Mouse (Mus musculus) lung, embryonic 16.5 days (tissue): ENCODE measurements around the gene Erc2. TPM values are rescaled to one million over a fixed set of nuclear protein-coding genes. Genes with fewer than 3 reads are reported as not detected.

Experiments
- ATAC-seq: fragments of 200-750 bp; cut with Nextera tagmentation; 2 replicates; pipeline ENCODE4 v1.8.0; 2017; ENCODE audit warnings: low read depth, mild to moderate bottlenecking, moderate library complexity
- H3K27ac ChIP-seq: fragments of 300-500 bp; sonication (generic); 2 replicates; pipeline ENCODE4 v1.5.1; 2014; ENCODE audit warnings: mild to moderate bottlenecking, control low read depth, low read length
- H3K27me3 ChIP-seq: fragments of 300-500 bp; sonication (generic); 2 replicates; pipeline ENCODE4 v1.6.1; 2014; ENCODE audit warnings: low read depth, low read length, mixed read lengths; ENCODE audit not compliant: control insufficient read depth, insufficient read depth
- H3K36me3 ChIP-seq: fragments of 300-500 bp; sonication (generic); 2 replicates; pipeline ENCODE4 v1.6.1; 2014; ENCODE audit warnings: low read length; ENCODE audit not compliant: control insufficient read depth, insufficient read depth
- H3K4me1 ChIP-seq: fragments of 300-500 bp; sonication (generic); replicated peaks from 2 replicates; pipeline ENCODE4 v1.6.1; 2014; ENCODE audit warnings: low read length, mixed read lengths; ENCODE audit not compliant: control insufficient read depth, insufficient read depth
- H3K4me2 ChIP-seq: fragments of 300-500 bp; sonication (generic); 2 replicates; pipeline ENCODE4 v1.6.1; 2014; ENCODE audit warnings: low read depth, low read length, control low read depth
- H3K4me3 ChIP-seq: fragments of 300-500 bp; sonication (generic); 2 replicates; pipeline ENCODE4 v1.5.1; 2014; ENCODE audit warnings: mild to moderate bottlenecking, low read length, control low read depth
- H3K9ac ChIP-seq: fragments of 300-500 bp; sonication (generic); 2 replicates; pipeline ENCODE4 v1.6.1; 2014; ENCODE audit warnings: low read length, control low read depth
- H3K9me3 ChIP-seq: fragments of 300-500 bp; sonication (generic); 2 replicates; pipeline ENCODE4 v1.6.1; 2016; ENCODE audit warnings: low read length; ENCODE audit not compliant: control insufficient read depth
- WGBS: fragments of 180-500 bp; shearing (Covaris S2); extraction: QIAGEN DNeasy Blood & Tissue Kit; methylation state at CpG from one replicate; pipeline ENCODE4 v1.1.7; 2014; 5-methylcytosine and 5-hydroxymethylcytosine counted together
- polyA plus RNA-seq: library from polyadenylated mRNA; unstranded; fragments of >200 nt; fragmentation: Nextera tagmentation; extraction: Ambion mirVana; gene quantifications from 2 replicates; pipeline ENCODE4 v1.2.1, GENCODE M21; 2015

The Erc2 gene
- polyA plus RNA-seq, 1 experiment from 2014 or later: 1.5 TPM

- Histone ChIP-seq H3K4me2 (no peak overlapping the region), H3K27ac (no peak overlapping the region), H3K36me3 (no peaks in the 10 kb centered on the region), H3K9me3 (no peaks in the 10 kb centered on the region), H3K4me3 (no peak overlapping the region), H3K9ac (no peak overlapping the region), H3K4me1 (no peaks in the 10 kb centered on the region), H3K27me3 (no peaks in the 10 kb centered on the region)
- WGBS: 59% methylated on average over 1 of the region's 1 CpGs
- ATAC-seq: no peak
Measured at GRCm38 (mm10) chr14:27739436-27739835, 117.2 kb downstream of the Erc2 start.

- H3K9me3 ChIP-seq: no peaks in the 10 kb centered on the region
- H3K36me3 ChIP-seq: no peaks in the 10 kb centered on the region
- H3K4me3 ChIP-seq: no peak overlapping the region
- H3K9ac ChIP-seq: no peak overlapping the region
- H3K4me1 ChIP-seq: no peaks in the 10 kb centered on the region
- H3K27ac ChIP-seq: no peak overlapping the region
- whole genome bisulfite sequencing: 15% methylated on average over 3 of the region's 3 CpGs
- H3K4me2 ChIP-seq: no peak overlapping the region
- no peaks in the 10 kb centered on the region for H3K27me3 ChIP-seq
- no peak for ATAC-seq
Measured at GRCm38 (mm10) chr14:27741248-27741916, 119.2 kb downstream of the Erc2 start.

GRCm38 (mm10) chr14:27754340-27754739 lies 132.1 kb downstream of the Erc2 start:
- no peaks in the 10 kb centered on the region for H3K27me3 ChIP-seq
- H3K4me3 ChIP-seq: no peak overlapping the region
- no peak for ATAC-seq
- H3K4me1 ChIP-seq: no peaks in the 10 kb centered on the region
- no peaks in the 10 kb centered on the region for H3K9me3 ChIP-seq
- H3K27ac ChIP-seq: no peak overlapping the region
- no peak overlapping the region for H3K9ac ChIP-seq
- WGBS: 84% methylated on average over 1 of the region's 1 CpGs
- no peak overlapping the region for H3K4me2 ChIP-seq
- no peaks in the 10 kb centered on the region for H3K36me3 ChIP-seq

- Histone ChIP-seq H3K9ac (no peak overlapping the region), H3K27me3 (no peaks in the 10 kb centered on the region), H3K36me3 (no peaks in the 10 kb centered on the region), H3K4me3 (no peak overlapping the region), H3K4me1 (no peaks in the 10 kb centered on the region), H3K4me2 (no peak overlapping the region), H3K27ac (no peak overlapping the region), H3K9me3 (no peaks in the 10 kb centered on the region)
- ATAC-seq: peak; percentile 64
- WGBS: 55% methylated on average over 5 of the region's 5 CpGs
Measured at GRCm38 (mm10) chr14:27756901-27757300, 134.7 kb downstream of the Erc2 start.

- H3K4me3 ChIP-seq: no peak overlapping the region
- no peaks in the 10 kb centered on the region for H3K9me3 ChIP-seq
- H3K36me3 ChIP-seq: no peaks in the 10 kb centered on the region
- H3K4me2 ChIP-seq: no peak overlapping the region
- no peaks in the 10 kb centered on the region for H3K27me3 ChIP-seq
- no peak overlapping the region for H3K27ac ChIP-seq
- ATAC-seq: no peak
- WGBS: 88% methylated on average over 1 of the region's 1 CpGs
- no peaks in the 10 kb centered on the region for H3K4me1 ChIP-seq
- H3K9ac ChIP-seq: no peak overlapping the region
Measured at GRCm38 (mm10) chr14:27758230-27758629, 136.0 kb downstream of the Erc2 start.

- Histone ChIP-seq H3K27me3 (no peaks in the 10 kb centered on the region), H3K4me1 (no peaks in the 10 kb centered on the region), H3K36me3 (no peaks in the 10 kb centered on the region), H3K9me3 (no peaks in the 10 kb centered on the region), H3K9ac (no peak overlapping the region), H3K4me2 (no peak overlapping the region), H3K4me3 (no peak overlapping the region), H3K27ac (no peak overlapping the region)
- no peak for ATAC-seq
- WGBS: 89% methylated on average over 6 of the region's 6 CpGs
Measured at GRCm38 (mm10) chr14:27759069-27759628, 136.9 kb downstream of the Erc2 start.

GRCm38 (mm10) chr14:27759982-27760381 lies 137.8 kb downstream of the Erc2 start:
- H3K9me3 ChIP-seq: no peaks in the 10 kb centered on the region
- H3K4me2 ChIP-seq: no peak overlapping the region
- no peaks in the 10 kb centered on the region for H3K36me3 ChIP-seq
- no peaks in the 10 kb centered on the region for H3K27me3 ChIP-seq
- 77% methylated on average over 9 of the region's 9 CpGs for WGBS
- no peak overlapping the region for H3K4me3 ChIP-seq
- no peak overlapping the region for H3K27ac ChIP-seq
- ATAC-seq: no peak
- no peak overlapping the region for H3K9ac ChIP-seq
- H3K4me1 ChIP-seq: no peaks in the 10 kb centered on the region

GRCm38 (mm10) chr14:27775367-27775766 lies 153.1 kb downstream of the Erc2 start:
- no peak for ATAC-seq
- Histone ChIP-seq H3K36me3 (no peaks in the 10 kb centered on the region), H3K4me2 (no peak overlapping the region), H3K9me3 (no peaks in the 10 kb centered on the region), H3K4me1 (no peaks in the 10 kb centered on the region), H3K9ac (no peak overlapping the region), H3K27me3 (no peaks in the 10 kb centered on the region), H3K27ac (no peak overlapping the region), H3K4me3 (no peak overlapping the region)
- WGBS: 66% methylated on average over 5 of the region's 5 CpGs

- no peaks in the 10 kb centered on the region for H3K4me1 ChIP-seq
- H3K36me3 ChIP-seq: no peaks in the 10 kb centered on the region
- H3K4me2 ChIP-seq: no peak overlapping the region
- H3K27me3 ChIP-seq: no peaks in the 10 kb centered on the region
- 85% methylated on average over 8 of the region's 8 CpGs for WGBS
- H3K9ac ChIP-seq: no peak overlapping the region
- no peak for ATAC-seq
- no peaks in the 10 kb centered on the region for H3K9me3 ChIP-seq
- no peak overlapping the region for H3K4me3 ChIP-seq
- H3K27ac ChIP-seq: no peak overlapping the region
Measured at GRCm38 (mm10) chr14:27778503-27778902, 156.3 kb downstream of the Erc2 start.
